Mouse (Mus musculus) liver, postnatal 0 days (tissue): ENCODE data around the gene Kif20b.

ENCODE experiments used
- CTCF ChIP-seq: sonication (generic); IDR thresholded peaks from 2 replicates; pipeline ENCODE4 v1.5.1; 2016; ENCODE audit warnings: antibody characterized with exemption, low read depth
- EP300 ChIP-seq: IDR thresholded peaks from 2 replicates; pipeline ENCODE4 v1.6.1; 2016; ENCODE audit warnings: antibody characterized with exemption, low read depth, mild to moderate bottlenecking

- TF ChIP-seq CTCF, result no peak
- no peak for TF ChIP-seq EP300
Measured at GRCm38 (mm10) chr19:34898941-34899340, 23.2 kb upstream of the Kif20b start.
